Mouse (Mus musculus): ENCODE measurements around the gene Zdhhc11.
"Not testable (repeated sequence)": the region's sequence is repeated elsewhere in the genome, so short reads cannot be mapped to it uniquely, and the experiment has no call there.

Zdhhc11 gene

DNA sequence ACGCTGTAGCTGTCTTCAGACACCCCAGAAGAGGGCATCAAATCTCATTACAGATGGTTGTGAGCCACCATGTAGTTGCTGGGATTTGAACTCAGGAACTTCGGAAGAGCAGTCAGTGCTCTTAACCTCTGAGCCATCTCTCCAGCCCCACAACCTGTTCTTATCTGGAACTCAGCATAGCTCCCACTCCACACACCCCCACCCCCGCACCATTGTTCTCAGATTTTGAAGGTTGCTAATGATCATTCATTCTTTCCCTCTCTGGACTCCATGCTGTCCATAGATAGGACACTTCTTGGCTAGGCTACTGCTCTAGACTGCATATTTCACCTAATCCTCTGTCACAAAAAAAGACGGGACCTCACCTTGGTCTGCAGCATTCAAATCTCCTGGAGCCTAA, 43.2 kb downstream of the Zdhhc11 start:
- DNase-seq (ENCODE audit: low spot score): not testable (repeated sequence)

DNA sequence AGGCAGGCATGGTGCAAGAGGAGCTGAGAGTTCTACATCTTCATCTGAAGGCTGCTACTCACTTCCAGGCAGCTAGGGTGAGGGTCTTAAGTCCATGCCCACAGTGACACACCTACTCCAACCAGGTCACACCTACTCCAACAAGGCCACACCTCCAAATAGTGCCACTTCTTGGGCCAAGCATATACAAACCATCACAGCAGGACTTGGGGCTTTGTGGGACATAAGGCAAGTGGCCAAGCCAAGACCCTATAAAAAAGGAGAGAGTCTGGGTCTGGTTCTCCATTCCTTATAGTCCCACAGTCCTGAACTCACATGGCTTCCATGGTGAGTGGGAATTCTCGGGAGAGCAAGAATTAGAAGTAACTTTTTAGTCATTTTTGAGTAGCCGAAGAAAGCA, 44.6 kb downstream of the Zdhhc11 start:
- DNase-seq (ENCODE audit: low spot score): not testable (repeated sequence)

DNA sequence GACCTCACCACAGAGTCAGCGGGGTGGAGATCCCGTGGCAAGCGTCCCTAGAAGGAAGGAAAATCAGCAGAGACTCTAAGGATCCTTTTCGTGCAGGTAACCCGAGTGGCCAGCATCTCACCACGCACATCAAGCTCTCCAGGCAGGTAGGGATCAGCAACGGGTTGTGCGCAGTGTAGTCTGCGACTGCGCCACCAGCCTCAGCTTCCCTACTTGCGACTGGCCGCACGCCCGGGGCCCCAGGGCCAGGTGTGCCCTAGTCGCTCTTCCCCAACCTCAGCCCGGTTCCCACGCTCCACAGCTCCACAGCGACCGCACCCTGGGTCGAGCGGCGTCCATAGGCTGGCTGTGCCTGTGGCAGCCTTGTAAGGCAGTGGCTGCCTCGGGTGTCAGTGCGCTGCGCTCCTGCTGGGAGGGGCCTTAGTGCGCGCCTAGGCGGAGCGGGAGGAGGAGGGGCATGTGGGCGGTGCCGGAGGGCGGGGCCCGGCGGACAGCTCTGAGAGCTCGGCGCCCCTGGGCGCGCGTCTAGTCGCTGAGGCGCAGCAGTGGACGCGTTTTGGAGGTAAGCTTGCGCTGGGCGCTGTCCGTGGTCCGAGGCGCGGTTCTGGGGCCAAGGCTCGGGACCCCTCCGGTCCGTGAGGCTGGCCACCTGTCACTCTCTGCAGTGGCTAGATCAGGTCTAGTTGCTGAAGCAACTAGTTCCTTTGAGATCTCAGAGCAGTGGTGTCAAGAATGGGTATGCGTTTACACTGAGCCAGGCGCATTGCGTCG, 45.5 kb downstream of the Zdhhc11 start, which contains the start of gene Tppp:
Gene Tppp (plus strand): TSS at position 460 of the 771 bp plus-strand sequence.
- peak; percentile 64 for DNase-seq (ENCODE audit: low spot score)

DNA sequence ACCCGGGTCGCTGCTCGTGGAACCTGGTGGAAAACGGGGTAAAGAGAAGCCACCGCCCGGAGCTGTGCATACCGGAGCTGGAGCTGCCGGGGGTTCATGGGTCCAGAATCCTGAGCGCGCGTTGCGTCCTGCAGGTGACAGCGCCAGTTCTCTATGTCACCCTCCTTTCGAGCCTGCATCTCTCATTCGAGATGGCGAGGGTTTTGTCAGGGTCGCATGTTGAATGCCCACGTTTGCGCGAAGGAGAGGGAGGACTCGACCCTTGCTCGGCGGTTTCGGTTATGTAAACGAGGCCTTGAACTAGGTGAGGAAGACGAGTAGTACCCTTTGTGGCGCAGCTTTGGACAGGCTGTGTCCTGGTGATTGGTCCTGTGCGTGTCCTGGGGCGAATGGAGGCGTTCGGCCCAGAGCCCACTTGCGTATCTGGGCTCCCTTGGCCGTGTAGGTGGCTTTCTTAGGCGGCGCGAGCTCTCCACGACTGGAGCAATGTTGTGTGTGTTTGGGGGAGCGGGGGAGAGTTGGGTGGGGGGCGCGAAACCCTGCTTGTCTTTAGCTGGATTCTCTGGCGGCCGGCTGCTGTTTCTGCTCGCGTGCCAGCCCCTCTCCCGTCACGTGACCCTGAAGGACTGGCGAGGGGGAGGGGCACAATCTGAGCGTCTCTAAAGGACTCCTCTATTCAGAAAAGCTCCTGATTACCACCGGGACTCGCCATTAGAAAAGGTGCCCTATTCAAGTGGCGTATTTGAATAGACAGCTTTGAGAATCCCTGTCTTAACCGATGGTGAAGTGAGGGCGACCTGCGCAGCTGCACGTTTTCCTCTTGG, 46.4 kb downstream of the Zdhhc11 start:
- DNase-seq (ENCODE audit: low spot score): peak; percentile 7

DNA sequence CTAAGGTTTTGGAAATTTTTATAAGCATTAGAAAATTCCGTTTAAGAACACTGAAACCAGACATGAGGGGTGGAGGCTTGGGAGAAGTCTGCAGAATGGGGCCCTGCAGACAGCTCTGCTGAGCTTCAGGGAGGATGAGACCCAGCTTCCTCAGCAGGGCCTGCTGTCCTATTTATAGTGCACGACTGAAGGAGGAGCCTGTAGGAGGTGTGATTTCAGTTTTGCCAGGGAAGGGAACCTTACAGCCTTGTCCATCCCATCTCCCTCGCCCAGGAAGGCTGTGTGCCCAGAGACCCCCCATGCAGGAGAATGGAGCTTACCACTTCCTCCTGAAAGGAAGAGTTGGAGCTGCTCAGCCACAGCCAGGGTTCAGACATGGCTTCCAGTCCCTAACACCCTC, 47.0 kb downstream of the Zdhhc11 start:
- no peak for DNase-seq (ENCODE audit: low spot score)

DNA sequence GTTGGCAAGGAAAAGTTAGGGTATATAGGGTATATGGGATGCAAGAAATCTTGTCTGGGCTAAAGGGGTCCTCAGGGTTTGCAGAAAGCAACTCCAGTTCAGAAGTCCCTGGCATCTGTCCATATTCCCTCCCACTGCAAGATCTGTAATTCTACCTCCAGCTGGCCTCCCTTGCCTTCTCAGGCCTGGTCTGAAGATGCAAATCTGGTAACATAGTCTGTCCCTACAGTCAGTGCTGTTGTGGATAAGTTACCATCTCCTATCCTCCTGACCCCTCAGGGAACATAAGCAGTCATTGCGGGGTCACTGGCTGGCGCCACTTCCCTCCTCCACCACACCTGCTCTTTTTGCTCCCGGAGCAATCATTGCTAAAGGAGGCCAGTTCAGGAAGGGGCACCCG, 52.3 kb downstream of the Zdhhc11 start:
- no peak for DNase-seq (ENCODE audit: low spot score)

DNA sequence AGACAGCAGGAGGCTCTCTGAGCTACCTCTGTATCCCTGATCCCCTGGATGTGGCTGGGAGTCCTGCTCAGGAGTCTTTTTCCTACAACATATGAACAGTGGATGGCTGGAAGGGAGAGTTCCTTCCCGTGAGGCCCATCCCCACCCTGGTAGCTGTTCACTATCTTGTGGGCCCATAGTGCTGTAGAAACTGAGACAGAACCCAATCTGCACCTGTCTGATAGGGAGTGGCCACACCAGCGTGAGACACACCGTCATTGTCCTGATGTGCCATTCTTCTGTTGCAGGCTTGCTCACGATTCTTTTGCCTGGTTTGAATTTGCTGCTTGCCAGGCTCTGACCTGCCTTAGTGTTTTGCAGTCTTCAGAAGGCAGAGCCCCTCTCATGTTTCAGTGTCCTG, 53.8 kb downstream of the Zdhhc11 start:
- no peak for DNase-seq (ENCODE audit: low spot score)

DNA sequence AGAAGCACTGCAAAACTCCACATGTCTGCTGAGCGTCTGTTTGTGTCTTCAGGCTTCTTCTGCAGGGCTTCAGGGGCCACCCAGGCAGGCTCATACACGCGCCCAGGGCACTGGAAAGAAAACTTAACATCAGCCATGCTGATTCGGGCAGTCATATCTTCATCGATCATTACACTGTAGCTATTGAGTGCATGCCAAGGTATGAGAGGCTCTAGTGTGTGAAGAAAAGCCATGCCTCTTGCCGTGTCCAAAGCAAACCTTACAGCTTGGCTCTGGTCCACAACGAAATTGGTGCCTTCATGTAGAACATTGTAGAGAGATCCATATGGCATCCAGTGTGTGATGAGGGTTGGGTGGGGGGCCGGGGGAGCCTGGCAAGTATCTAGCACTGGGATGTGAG, 55.4 kb downstream of the Zdhhc11 start:
- DNase-seq (ENCODE audit: low spot score): not testable (repeated sequence)

DNA sequence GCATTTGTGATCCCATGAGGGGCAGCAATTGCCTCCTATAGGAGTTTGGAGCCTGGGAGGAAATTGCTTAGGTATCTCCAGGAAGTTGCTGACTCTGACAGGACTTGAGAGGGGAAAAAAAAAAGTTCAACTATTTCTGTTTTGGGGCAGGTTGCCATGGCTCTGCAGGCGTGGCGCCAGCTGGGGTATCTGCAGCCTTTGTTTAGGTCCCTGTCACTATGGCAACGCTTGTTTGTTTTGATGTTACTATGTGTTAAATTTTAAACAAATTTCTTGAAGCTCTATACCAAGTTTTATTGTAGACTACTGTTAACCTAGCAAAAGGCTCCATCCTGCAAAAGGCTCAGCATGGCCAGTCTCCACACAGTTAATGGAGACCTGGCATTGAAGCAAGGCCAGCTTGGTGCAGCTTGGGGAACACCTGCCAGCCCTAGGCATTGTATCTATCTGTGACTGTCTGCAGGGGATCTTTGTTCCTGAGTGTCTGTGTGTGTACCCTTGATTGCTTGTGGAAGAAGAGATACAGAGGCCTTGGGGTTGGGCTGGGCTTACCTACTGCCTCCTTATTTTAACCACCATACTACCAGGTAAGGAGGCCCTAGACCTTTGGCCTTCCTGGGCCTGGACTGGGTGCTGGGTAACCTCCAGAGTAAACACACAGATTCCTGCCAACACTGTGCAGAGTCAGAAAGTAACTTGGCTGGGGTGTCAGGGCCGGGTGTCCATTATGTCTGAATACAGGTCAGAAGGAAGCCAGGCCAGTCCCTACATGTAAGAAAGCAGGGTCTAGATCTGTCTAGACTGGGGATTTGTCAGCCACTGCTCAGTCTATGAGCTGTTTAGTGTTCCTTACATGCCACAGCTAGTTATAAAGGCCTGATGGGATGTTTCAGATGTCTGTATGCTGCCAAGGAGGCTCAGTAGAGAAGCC, 61.8 kb downstream of the Zdhhc11 start:
- DNase-seq (ENCODE audit: low spot score): no peak

DNA sequence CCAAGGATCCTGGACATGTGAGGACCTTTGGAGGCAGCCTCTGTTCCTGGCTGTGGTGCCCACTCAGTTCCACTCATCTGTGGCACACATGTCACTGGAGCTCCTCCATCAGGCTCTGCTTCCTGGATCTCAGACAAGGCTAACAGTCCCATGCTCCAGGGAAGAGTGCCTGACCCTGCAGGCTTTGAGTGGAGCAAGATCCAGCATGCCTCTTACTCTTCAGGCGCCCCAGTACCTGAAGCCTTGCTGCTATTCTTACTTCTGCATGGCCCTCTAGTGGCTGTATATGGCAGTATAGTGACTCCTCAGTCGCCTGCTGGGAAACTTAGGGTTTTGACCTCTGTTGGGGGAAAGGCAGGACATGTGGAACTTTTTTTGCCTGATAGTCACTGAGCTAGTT, 62.6 kb downstream of the Zdhhc11 start:
- DNase-seq (ENCODE audit: low spot score): no peak

DNA sequence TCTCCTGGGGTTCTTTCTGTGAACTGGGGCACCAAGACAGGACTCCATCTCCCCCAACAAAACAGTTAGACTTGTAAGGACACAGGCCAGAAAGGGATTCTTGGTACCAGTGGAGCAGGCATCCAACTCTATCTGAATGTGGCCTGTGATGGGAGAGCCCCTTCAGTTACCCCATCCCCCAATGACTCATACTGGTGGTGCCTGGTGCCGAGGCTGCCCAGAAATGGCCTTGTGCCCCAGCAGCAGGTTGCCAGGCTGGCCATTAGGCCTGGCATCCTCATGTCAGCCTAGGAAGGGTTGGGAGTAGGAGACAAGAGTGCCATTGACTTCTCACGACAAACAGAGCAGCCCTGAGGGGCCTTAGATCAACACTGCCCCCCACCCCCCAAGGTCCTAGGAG, 64.5 kb downstream of the Zdhhc11 start:
- DNase-seq (ENCODE audit: low spot score): no peak

DNA sequence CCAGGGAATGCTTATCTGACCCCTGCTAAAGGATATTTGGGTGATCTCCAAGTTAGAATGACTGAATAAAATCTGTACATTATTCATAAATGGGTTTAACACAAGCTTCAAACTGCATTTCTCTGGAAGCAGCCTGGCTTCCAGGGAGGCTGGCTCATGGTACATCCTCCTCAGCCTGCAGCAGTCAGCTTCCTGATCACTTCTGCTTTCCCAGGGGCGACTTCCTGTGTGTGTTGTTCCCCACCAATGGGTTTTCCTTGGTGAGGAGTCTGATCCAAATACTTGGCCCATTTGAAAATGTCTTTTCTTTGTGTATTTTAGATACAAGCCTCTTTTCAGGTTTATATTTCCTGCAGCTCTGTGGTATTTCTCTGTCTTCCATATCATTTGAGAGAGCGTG, 65.4 kb downstream of the Zdhhc11 start:
- DNase-seq (ENCODE audit: low spot score): no peak

DNA sequence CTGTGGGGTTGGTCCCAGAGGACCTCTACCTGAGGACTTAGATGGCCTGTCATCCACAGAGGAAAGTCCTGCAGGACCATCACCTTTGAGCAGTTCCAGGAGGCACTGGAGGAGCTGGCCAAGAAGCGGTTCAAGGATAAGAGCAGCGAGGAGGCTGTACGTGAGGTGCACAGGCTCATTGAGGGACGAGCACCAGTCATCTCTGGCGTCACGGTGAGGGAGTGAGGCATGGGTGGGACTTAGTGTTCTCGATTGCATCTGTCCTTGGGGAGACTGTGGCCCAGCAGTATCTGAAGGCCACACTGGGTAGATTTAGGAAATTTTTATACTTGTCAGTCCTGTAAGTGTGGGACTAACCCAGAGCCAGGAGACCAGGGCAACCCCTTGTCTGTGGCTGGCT, 67.0 kb downstream of the Zdhhc11 start:
- DNase-seq (ENCODE audit: low spot score): no peak

DNA sequence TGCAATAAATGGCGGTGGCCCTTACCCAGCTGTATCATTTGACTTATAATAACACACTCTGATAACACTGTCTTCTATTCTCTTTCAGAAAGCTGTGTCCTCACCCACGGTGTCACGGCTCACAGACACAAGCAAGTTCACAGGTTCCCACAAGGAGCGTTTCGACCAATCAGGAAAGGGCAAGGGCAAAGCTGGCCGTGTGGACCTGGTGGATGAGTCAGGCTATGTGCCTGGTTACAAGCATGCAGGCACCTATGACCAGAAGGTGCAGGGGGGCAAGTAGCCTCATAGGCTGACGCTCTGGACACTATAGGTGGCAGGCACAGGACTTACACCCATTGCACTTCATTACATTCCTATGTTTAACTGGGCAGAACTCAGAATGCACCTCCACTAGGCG, 67.5 kb downstream of the Zdhhc11 start:
- DNase-seq (ENCODE audit: low spot score): no peak

DNA sequence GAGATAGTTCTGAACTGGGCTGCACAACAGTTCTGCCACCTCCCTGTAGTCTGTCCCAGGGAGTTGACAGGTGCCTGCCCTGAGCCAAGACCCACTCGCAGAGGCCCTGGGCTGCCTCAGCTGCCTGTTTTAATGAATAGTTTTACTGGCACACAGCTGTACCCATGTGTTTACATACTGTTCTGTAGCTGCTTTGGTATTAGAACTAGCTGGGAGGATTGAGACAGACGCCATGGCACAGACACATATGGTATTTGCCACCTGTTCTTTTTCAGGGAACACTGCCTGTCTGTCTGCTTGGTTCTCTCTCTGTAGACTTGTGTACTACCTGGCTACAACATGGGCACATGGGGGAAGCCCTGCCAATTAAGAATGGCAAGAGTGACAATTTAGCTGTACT, 71.1 kb downstream of the Zdhhc11 start:
- no peak for DNase-seq (ENCODE audit: low spot score)

DNA sequence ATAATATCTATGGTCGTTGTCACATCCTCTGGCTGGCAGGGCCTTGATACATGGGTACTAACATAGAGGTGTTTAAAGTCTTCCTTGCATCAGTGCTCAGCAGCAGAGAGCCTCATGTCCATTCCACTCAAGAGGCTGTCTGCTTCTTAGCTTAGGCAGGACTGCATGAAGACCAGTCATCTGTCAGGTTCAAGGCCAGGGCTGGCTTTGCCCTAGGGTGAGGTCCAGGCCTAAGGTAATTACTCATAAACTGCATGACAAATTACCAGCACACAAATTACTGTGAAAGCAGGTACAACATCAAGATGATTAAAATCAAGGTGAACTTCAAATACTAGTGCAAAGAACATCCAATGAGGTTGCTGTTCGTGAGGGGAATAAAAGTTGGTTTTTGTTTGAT, 72.1 kb downstream of the Zdhhc11 start:
- DNase-seq (ENCODE audit: low spot score): no peak

DNA sequence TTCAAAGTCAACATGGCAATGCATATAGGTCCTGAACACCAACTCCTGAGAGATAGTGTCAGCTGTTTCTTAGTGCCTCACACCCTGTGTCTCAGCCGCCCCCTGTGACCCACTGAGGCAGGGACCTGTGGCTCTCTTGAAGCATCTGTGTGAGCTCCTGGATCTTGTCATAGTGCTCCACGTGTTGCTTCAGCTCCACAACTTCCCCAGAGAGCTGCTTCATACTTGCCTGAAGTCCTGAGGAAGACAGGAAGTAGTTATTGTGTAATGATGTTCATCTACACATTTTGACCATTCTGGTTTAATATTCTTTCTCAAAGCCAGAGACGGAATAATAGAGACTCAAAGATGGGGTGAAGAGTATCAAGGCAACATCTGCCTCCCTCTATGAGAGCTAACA, 76.3 kb downstream of the Zdhhc11 start:
- no peak for DNase-seq (ENCODE audit: low spot score)
